ENCODE assay signal across 8 mouse cellular contexts in genomic region chr10:23686969-23687368, GRCm38 (mm10).
DNase-seq lines count a peak whose midpoint lies in the region; ATAC-seq and TF ChIP-seq lines count a peak whose summit lies in the region.
"Had no signal": no experiment of that assay in that cellular context is flagged by ENCODE, and none has a peak within 500 bp of the region (broad histone marks: within the 10 kb centered on the region; RNA-seq: fewer than 3 reads in every experiment).

No protein-coding gene starts in this region.

- no peak for TF ChIP-seq EP300 in lung, postnatal 0 days (IDR thresholded peaks at IDR 0.05)

- H3K4me1 ChIP-seq in heart, embryonic 12.5 days (replicated peaks) = 0 out of 2 replicates have a peak, but pooled peaks cover 4% of the 10 kb centered on the region
- H3K4me1 ChIP-seq in lung, postnatal 0 days (ENCODE audit: insufficient read depth, low read depth, low read length) = no peaks in the 10 kb centered on the region

- peak overlapping the region; percentile 45 for H3K4me2 ChIP-seq in heart, embryonic 12.5 days
- H3K4me2 ChIP-seq in lung, postnatal 0 days (replicated peaks; ENCODE audit: low read depth, low read length) = peak overlapping the region; percentile 35

- TF ChIP-seq POLR2A in brain, embryonic 14.5 days (IDR thresholded peaks at IDR 0.05; ENCODE audit: borderline replicate concordance, extremely low read depth, insufficient read depth, insufficient read length, poor library complexity, severe bottlenecking) = no peak

- no peaks in the 10 kb centered on the region for H3K27me3 ChIP-seq in heart, embryonic 12.5 days (replicated peaks)
- H3K27me3 ChIP-seq in lung, postnatal 0 days (replicated peaks; ENCODE audit: insufficient read depth, low read length) = no peaks in the 10 kb centered on the region

- WGBS in heart, embryonic 12.5 days = 34% methylated on average over 10 of the region's 10 CpGs
- WGBS in lung, postnatal 0 days = 24% methylated on average over 10 of the region's 10 CpGs

- TF ChIP-seq CTCF in brain, embryonic 14.5 days (IDR thresholded peaks at IDR 0.05; ENCODE audit: borderline replicate concordance, extremely low read depth, insufficient read depth, insufficient read length) = no peak
- TF ChIP-seq CTCF in lung, postnatal 0 days (IDR thresholded peaks at IDR 0.05) = no peak

- peak overlapping the region; percentile 19; the same call in 1 of the 2 replicates for H3K4me3 ChIP-seq in heart, embryonic 12.5 days
- no peak overlapping the region; the same call in 1 of the 2 replicates for H3K4me3 ChIP-seq in lung, postnatal 0 days (ENCODE audit: low read depth, low read length)

- H3K36me3 ChIP-seq in heart, embryonic 12.5 days = no peaks in the 10 kb centered on the region
- no peaks in the 10 kb centered on the region for H3K36me3 ChIP-seq in lung, postnatal 0 days (ENCODE audit: insufficient read depth, low read length)

- H3K9me3 ChIP-seq in heart, embryonic 12.5 days (replicated peaks) = 0 out of 2 replicates have a peak, but pooled peaks cover 8% of the 10 kb centered on the region
- no peaks in the 10 kb centered on the region for H3K9me3 ChIP-seq in lung, postnatal 0 days (ENCODE audit: low read length)

- H3K9ac ChIP-seq in heart, embryonic 12.5 days = no peak overlapping the region
- H3K9ac ChIP-seq in lung, postnatal 0 days (replicated peaks; ENCODE audit: low read depth) = no peak overlapping the region

- H3K27ac ChIP-seq in heart, embryonic 12.5 days (ENCODE audit: poor library complexity, severe bottlenecking) = peak overlapping the region; percentile 16; the same call in 1 of the 2 replicates
- no peak overlapping the region for H3K27ac ChIP-seq in lung, postnatal 0 days (ENCODE audit: low read length)
- H3K27ac ChIP-seq: macrophage had no signal

- DNase-seq in kidney, postnatal 10 days = peak; percentile 18
- no peak for DNase-seq in kidney, adult 9 months
- DNase-seq in brain, embryonic 14.5 days (ENCODE audit: low read depth) = peak; percentile 70
- DNase-seq in lung, postnatal 0 days (ENCODE audit: low spot score) = peak; percentile 80
- no peak for DNase-seq in spleen, postnatal 10 days (ENCODE audit: low spot score in 2 of 2)

- ATAC-seq in heart, embryonic 12.5 days (ENCODE audit: insufficient number of reproducible peaks, low FRiP score) = no peak
- peak; percentile 58 for ATAC-seq in lung, postnatal 0 days
- no peak for ATAC-seq in megakaryocyte-erythroid progenitor cell, adult 5-6 weeks (replicated peaks; ENCODE audit: low FRiP score, low TSS enrichment, poor library complexity, severe bottlenecking)

Comparison
In these comparisons a context has a peak if more than half of its experiments do, and no peak if none do; other contexts are left out.
1. DNase-seq: peak in kidney, postnatal 10 days (single experiment), brain, embryonic 14.5 days (single experiment) and lung, postnatal 0 days (single experiment); none in kidney, adult 9 months (single experiment) and spleen, postnatal 10 days (0 of 2).